Mouse (Mus musculus): ENCODE results near the gene Wasf2.

GRCm38 (mm10) chr4:133184898-133185665 is 54.8 kb downstream of the Wasf2 start:
- TF ChIP-seq CTCF (conservative IDR thresholded peaks at IDR 0.05; ENCODE audit: insufficient read depth, insufficient read length, low read depth, low read length): no peak
- TF ChIP-seq POLR2A (IDR thresholded peaks at IDR 0.05; ENCODE audit: low read depth, low read length): no peak
